Mouse (Mus musculus): Measurements from ENCODE around the gene Ccdc185. TPM values are rescaled to one million over a fixed set of nuclear protein-coding genes. Genes with fewer than 3 reads are reported as not detected.
A peak's percentile ranks its signal among the peaks of the same experiment; 100 is the strongest.

The Ccdc185 gene
- total RNA-seq (2021) (not detected), polyA plus RNA-seq (2012; rRNA removed) (not detected in 2 replicates)
- long read RNA-seq, result 0 reads

DNA sequence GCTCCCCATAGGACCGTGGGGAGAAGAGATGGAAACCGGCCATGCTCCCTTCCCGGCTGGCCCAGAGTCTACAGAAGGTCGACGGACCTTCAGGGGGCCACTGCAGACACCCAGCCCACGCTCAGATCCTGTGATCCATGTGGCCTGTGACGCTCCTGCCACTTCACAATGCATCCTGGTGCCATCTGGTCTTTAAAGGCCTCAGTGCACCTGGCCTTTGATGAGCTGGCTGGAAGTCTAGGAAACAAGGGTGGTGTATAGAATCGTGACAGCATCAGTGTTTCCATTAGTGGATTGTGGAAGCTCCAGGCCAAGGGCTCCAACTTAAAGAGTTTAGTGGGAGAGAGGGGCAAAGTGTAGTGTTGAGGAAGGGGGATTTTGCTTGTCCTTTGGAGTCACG, at the start of gene Ccdc185:
TSS of gene Ccdc185 (minus strand) at position 101 of the 400 bp plus-strand sequence.
- DNase-seq, result no peak

DNA sequence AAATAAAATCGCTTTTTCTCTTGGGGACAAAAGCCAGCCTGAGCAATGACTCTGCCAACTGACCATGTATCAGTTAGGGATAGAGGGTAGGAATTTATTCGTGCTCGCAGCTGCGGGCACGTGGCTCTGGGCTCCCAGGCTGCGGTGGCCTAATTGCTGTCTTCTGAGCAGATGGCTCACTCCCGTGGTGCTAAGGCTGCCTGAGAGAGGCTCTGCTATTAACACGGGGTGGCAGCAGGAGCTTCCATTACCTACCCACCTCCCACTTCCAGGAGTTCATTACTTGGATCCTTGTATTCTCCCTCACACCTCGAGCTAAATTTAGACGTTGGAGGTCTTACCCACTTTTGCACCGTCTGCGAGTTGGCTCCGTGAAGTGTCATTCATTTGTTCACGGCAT, 48.1 kb upstream of the Ccdc185 start:
- DNase-seq, result no peak

DNA sequence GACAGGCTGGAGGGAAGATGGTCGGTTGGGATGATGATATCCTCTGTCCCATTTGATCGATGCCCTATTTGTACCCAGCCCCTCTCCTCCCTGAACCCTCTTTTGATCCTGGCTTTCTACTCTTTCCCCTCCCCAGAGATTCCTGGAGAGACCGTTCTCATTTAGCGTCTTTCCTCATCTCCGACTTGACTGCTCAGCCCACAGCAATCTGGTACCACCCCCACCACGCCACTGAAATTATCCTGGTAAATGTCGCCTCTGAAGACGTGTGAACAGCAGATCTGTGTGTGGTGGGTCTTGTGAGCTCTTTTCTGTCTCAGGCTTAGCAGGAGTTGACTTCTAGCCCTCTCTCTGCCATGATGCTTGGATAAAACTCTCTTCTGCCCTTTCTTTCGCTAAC, 45.6 kb upstream of the Ccdc185 start:
- DNase-seq, result no peak

DNA sequence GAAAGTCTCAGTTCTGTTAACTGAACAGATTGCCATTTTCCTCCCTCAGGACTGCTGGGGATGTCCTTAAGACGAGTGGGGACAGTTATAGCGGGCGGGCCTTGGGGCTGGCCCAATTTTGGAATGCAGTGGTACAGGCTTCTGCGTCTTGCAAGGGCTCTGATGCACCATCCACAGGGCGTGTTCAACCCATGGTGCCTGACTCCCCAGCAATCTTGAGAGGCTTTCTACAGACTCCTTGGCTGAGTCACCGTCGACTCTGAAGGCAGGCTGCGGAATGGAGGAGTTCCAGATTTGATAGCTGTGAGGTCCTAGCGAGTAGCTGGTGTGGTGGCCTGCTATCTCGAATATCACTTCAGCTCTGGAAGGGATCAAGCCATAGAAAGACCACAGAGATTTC, 45.2 kb upstream of the Ccdc185 start:
- no peak for DNase-seq

DNA sequence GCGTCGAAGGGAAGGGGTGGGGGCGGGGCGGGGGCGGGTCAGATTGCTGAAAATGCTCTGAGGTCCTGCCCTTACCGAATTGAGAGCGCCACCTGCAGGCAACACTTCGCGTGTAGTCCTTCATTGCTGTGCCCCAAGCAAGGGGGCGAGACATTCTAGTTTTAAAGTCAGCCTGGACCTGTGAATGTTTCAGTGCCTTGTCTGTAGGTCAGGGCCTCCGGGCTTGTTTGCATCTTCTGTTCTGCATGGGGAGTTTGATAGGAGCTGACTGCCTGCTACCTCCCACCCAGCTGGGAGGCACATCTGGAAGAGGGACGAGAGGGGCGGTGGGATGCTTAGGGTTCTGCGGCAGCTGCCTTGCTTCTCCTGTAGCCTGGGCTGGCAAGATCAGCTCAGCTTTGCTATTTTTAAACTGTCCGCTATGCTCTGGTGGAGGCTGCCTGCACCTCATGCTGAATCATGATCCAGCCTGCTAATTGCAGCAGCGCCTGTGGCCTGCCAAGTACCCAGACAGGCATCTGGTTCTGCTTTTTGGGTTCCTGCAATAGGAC, 43.6 kb upstream of the Ccdc185 start:
- peak; percentile 28 for DNase-seq

DNA sequence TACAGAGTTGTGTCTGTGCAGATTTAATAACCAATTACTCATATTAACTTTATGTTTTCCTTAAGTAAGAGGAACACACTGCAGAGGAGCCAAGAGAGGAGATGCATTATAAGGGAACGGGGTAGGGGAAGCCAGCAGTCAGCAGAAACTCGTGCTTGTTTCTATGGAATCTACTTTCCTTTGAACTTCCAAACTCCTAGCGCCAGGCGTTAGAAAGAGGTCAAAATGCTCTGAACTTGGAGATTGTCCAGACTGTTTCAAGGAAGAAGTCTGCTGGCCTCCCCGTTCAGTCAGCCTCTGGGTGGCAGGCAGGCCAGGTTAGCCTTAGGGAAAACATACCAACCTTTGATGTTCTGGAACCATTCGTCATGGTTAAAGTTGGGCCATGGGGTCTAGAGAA, 39.9 kb upstream of the Ccdc185 start:
- DNase-seq, result peak; percentile 14

DNA sequence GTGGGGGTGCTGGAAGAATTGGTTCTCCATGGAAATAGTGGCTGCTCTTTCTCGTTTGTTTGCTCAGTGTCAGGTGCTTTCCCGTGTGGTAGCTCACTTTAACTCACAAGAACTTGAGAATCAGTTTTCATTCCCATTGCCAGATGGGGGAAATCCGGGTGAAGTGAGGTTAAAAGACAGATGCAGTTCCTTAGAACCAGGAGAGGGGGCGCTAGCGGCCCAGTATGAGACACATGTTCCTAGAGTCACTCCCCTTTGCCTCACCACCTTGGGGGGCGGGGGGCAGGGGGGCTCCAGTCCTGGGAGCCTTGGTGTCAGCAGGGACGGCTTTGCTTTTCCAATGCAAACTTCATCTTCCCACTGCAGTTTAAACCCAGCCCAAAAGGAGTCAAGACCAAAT, 38.0 kb upstream of the Ccdc185 start:
- DNase-seq, result no peak

DNA sequence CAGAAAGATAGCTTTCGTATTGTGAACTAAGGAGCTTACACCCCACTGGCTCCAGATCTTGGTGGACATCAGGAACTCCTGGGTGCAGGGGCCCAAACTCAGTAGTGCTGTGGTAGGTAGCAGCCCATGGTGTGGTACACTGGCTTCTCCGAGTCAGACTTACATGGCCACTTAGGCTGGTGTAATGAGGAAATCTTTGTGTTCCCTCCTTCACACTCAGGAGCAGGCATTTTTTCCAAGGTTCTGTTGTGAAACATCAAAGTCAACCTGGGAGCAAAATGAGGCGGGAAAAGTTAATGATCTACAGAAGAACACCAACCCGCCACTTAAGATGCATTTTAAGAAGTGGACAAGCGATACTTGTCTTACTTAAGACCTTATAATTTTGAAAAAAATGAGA, 36.5 kb upstream of the Ccdc185 start:
- DNase-seq, result no peak

DNA sequence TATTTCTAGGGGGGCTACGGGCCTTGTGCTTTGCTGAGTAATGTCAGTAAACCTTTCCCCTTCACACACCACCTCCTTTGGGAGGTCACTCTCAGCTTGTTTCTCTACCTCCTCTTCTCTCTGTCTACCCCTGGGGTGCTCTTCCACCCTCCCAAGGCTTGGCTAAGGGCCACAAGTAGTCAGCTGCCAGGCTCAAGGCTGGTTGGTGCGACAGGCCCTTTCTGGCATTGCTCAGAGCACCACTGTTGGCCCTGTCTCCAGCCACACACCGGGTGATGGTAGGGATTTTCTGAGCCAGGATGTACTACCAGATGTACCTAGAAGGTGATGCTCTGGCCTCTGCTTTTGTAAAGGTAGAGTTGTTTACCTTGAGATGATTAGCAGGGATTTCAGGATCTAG, 35.8 kb upstream of the Ccdc185 start:
- DNase-seq, result peak; percentile 37

DNA sequence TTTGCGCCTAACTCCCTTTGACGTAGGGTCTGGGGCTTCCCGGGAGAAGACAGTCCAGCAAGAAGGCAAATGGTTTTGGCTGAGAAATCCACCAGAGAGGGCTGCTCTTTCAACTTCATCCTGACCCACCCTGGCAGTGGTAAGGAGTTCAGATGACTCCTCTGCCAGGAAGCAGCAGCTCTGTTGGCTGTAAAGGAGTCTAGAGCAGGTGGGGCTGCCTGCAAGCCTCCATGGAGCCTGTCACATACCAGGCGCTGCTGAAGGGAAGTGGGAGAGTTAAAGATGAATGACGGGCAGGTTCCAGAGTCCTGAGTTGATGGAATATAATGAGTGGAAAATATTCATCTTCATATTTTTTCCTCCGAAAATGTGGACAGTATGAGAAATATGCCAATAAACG, 34.8 kb upstream of the Ccdc185 start:
- DNase-seq, result no peak

DNA sequence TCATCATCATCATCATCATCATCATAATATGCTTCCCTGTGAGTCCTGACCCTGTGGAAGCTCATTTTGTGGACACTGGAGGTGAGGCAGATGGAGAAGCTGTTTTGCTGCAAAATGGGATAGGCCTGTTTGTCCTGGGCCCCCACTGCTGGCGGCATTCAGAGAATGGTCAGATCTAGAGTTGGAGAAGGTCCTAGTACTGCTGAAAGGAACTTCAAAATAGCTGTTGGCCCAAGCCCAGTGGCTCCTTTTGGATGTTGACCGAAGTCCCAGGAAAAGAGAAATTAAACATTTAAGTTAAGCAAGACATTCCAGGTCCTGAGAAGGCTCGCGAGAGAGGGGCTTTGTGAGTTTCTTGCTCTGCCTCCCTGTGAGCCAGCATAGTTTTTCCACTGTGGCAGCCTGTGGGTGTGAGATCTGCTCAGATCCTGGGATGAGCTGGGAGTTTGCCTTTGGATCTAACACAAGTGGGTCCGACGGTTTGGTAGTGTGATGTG, 30.1 kb upstream of the Ccdc185 start:
- no peak for DNase-seq

DNA sequence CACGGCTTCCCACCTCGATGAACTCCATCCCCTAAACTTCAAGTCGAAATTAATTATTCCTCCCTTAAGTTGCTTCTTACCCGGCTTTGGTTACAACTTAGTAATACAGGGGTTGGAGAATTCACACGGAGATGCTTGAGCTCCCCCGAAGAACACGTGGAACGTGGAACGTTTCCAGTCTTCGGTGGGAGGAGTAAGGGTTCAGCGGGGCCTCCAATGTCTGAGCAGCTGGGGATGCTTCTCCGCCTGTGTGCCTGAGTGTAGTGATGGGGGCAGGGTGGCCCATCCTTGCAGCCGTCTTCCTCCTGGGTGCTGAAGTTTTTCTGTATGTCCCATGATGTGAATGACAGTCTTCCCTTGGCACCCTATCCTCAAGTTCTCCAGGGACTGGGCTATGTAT, 29.2 kb upstream of the Ccdc185 start:
- no peak for DNase-seq

DNA sequence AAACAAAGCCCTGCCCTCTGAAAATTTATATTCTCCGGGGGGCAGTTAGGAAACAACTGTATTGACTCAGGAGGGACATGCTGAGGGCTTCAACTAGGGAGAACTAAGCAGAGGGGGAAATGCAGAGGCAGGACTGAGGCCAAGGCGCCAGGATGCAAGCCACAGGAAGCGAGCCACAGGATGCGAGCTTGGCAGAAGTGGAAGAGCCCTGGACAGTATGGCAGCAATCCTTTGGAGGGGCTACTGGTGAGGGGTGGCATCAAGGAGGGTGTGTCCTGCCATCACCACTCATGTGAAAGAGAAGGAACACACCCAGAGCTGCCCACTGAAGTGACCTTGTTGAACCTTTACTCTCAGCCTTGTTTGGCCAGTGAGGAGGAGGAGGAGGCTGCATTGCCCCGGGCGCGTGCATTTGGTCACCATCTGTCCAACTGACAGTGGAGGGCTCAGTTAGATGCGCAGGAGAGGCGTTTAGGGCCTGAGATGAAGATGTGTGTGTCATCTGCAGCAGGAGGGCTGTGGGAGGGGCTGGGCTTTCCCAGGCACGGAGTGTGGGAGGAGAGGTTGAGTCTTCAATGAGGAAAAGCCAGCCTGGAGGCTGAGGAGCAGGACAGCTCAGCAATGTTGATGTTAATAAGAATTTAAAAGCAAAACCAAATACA, 27.9 kb upstream of the Ccdc185 start:
- no peak for DNase-seq

DNA sequence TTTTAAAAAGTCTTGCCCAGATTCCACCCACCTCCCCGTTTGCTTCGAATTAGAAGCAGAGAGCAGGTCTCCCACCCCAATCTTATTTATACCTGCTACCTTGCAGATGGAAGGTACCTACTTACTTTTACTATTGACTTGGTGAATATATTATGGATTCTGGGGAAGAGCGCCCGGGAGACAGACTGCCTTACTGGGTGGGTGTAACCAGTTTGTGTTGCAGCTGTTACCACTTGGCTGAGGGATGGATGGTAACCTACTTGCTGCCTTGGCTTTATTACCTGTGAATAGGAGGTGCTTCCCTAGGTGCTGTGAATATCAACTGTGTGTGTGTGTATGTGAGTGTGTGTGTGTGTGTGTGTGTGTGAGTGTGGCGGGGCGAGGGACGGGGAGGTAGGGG, 26.6 kb upstream of the Ccdc185 start:
- DNase-seq, result no peak

DNA sequence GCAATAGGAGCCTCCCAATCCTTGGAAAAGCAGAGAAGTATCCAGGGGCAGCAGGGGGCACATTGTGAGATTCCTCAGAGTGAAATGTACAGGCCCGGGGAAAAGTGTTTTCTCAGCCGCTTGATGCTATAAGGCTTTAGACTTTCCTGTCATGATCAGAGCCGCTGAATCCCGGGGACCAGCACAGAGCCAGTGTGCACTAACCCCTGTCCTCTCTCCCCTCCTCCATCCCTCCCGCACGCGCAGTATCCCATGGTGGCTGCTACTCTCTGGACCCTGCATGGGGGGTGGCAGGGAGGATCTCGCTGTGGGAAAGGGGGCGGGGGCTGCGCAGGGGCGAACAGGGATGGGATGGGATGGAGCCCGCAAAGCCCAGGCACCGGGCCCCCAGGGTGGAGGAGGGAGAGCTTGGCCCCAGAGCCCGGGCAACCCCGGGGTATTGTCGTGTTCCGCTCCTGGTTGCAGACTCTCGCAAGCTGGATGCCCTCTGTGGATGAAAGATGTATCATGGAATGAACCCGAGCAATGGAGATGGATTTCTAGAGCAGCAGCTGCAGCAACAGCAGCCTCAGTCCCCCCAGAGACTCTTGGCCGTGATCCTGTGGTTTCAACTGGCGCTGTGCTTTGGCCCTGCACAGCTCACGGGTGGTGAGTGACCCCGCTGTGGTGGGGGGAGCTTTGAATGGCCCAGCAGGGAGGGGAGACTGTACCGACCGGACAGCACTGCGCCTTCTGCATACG, 15.7 kb upstream of the Ccdc185 start:
- peak; percentile 14 for DNase-seq

DNA sequence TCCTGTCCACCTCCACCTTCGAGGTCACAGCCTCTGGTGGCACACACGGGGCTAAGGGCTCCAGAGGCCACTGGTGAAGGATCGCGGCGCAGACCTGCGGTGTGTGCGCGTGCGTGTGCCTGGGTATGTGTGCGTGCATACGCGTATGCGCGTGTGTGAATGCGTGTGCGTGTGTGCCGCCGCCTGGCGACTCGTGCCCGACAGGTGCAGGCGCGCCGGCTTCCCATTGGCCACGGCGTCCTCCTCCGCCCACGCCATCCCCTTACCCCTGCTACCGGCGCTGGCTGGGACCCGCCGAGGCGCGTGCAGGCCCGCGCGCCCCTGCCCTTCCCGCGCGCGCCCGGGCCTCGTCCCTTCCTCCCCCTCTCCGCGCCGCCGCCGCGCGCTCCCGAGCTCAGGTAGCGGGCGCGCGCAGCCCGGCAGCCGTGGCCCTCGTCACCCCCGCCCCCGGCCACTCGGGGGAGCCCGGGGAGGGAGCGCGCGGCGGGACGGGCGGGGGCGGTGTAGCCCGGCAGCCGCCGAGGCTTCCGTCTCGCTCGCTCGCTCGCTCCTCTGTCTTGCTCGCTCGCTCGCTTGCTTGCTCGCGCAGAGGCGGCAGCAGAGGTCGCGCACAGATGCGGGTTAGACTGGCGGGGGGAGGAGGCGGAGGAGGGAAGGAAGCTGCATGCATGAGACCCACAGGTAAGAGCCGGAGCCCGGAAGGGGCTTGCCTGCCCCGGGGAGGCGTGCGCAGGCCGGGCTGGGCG, 14.9 kb upstream of the Ccdc185 start, which contains the start of gene Susd4:
TSS of gene Susd4 (plus strand) at position 145 of the 746 bp plus-strand sequence.
- DNase-seq, result peak; percentile 70

DNA sequence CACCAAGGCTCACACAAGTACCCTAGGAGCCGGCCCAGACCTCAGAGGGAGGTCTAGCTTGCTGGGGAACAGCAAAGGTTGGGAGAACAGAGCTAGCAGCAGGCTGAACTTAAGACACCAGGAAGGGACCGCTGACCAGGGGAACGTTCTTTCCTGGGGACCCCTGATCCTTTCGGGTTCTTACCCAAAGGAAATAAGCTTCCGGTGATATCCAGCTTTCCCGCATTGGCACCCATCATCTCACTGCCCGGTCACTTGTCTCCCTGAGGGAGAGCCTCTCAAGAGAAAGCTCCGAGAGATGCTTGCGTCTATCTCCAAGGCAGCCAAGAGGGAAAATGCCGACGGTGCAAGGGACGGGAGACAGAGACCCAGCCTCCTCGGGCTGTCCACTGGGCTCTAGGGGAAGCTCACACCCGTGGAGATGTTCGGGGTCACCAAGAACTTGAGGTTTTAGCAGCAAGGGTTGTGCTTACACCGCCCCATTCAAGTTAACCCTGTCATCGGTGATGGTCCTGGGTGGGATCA, 14.3 kb upstream of the Ccdc185 start:
- no peak for DNase-seq

DNA sequence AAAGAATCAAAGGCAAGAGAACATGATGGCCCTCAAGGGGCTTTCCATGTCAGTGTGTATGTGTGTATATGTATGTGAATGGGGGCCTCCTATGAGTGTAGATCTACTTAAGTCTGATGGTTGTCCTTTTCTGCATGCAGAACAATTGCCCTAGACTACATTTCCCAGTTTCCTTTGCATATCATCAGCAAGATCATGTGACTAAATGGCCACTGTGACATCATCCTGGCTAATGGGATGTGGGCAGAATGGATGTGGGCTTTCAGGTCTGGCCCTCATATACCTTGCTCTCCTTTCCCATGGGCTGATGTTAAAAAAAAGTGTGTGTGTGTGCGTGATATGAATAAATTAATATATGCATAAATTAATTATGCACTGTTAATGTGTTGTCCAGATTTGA, 9.8 kb upstream of the Ccdc185 start:
- DNase-seq, result no peak

DNA sequence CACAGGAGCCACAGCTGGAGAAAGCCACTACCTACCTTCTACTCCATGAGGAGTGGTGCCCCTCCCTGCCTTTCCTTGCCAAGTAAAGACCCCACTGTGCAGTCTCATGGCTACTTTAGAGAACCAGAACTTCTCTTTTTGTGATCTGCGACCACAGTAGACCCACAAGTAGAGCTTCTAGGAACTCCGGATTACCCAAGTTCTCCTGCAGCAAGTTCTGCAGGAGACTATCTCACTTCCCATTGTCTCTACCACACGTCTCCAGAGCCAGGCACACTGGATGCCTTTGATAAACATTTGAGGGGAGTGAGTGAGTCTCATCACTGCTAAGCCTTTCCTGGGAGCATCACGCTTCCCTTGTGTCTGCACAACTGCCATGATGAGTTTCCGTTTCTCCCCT, 5.9 kb upstream of the Ccdc185 start:
- no peak for DNase-seq

DNA sequence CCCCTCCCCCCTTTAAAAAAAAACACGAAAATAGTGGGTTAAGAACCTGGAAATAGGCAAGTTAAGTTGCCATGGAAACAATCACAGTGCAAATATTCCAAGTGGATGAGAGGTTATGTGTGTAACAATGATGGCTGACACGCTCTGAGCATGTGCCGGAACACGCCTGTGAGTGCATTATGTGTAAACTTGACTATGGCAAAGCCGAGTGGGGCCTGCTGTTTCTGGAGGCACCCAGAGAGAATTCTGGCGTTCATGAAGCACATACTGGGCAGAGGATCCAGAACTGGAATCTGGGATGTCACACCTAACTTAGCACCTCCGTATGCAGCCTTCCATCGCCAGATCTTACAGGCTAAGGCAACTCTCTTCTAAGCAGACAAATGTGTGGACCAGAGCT, 4.7 kb upstream of the Ccdc185 start:
- DNase-seq, result no peak

DNA sequence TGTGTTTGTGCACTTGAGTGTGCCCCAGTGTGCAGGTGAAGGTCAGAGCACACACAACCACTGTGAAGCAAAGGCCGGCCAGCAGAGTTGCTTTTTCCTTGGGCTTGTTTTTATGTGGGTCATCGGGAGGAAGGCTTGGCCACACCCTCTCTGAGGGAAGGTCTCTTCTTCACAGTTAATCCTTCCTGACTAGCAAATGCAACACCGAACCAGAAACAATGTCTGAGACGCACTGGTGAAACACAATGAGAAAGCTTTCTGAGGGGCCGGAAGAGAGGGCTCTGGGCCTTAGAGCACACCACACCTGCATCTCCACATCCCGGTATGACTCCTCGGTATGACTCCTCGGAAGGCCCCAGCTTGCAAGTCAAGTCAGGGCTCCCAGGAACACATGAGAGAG, 2.3 kb upstream of the Ccdc185 start:
- DNase-seq, result no peak

DNA sequence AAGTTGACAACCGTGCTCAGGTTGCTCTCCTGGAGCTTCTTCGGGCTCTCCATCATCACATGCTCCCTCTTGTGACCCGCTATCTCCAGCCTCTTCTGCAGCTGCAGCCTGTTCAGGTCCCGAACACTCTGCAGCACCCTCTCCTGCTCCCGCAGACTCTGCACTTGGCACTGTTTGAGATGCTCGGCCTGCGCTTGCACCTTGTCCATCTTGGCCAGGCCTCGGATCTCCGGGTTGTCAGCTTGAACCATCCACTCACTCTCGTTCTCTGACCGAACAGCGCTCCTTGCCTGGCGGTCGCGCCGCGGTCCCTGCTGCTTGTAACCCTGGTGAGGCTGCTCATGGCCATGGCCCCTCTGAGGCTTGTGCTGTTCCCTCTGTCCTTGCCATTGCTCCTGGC, 1.1 kb downstream of the Ccdc185 start:
- DNase-seq, result no peak
